Mouse (Mus musculus) kidney, postnatal 4 days (tissue): ENCODE measurements around the gene Gpr89.
A peak's percentile ranks its signal among the peaks of the same experiment; 100 is the strongest.

Experiments
- DNase-seq, 2 experiments: peaks; one replicate each; pipeline ENCODE4 v3.0.0; 2021; ENCODE audit warnings: mixed read lengths in 2 of 2

Gene Gpr89

DNA sequence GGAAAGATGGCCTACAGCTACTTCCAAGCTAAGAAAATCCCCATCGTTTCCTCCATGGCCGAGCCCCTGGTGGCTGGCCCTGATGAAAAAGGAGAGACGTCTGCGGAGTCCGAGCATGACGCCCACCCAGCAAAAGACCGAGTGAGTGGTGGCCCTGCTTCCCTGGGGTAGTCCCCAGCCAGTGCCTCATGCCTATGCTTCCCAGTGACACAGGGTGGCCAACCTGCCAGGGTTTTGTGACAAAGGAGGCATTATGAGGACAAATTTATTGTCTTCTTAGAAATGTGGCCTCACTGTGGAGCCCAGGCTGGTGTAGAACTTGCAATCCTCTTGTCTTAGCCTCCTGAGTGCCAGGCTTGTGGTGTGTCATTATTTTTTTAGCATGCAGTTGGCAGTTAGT is 36.1 kb downstream of the Gpr89 start:
- no peak for DNase-seq

- DNase-seq: no peak
These were observed 36.6 kb downstream of the Gpr89 start for GRCm38 (mm10) chr3:96868566-96868965.

GRCm38 (mm10) chr3:96867863-96868262 is 37.3 kb downstream of the Gpr89 start:
- no peak for DNase-seq

GRCm38 (mm10) chr3:96860498-96860897 is 44.6 kb downstream of the Gpr89 start:
- DNase-seq: no peak

GRCm38 (mm10) chr3:96855833-96856232 is 49.3 kb downstream of the Gpr89 start:
- DNase-seq: no peak

GRCm38 (mm10) chr3:96854376-96854775 is 50.8 kb downstream of the Gpr89 start:
- peak in 1 of 2 experiments; percentile 1 for DNase-seq

DNA sequence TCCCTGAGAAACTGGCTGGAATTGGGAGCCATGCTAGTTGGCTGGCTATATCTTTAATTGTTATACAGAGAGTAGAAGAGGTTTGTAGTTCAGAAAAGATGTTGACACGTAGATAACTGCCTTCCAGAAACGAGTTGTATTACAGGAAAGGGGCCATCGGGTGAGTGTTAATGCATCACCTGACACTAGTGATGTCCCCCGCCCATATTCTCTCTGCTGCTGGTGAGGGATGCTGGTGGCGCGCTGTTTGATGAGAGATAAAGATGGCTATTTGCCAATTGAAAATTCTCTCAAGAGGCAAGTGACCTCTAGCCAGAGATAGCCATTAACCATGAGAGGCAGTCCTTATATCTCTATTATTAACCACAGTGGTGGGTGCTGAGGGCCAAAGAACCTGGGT is 52.6 kb downstream of the Gpr89 start:
- DNase-seq: no peak

DNA sequence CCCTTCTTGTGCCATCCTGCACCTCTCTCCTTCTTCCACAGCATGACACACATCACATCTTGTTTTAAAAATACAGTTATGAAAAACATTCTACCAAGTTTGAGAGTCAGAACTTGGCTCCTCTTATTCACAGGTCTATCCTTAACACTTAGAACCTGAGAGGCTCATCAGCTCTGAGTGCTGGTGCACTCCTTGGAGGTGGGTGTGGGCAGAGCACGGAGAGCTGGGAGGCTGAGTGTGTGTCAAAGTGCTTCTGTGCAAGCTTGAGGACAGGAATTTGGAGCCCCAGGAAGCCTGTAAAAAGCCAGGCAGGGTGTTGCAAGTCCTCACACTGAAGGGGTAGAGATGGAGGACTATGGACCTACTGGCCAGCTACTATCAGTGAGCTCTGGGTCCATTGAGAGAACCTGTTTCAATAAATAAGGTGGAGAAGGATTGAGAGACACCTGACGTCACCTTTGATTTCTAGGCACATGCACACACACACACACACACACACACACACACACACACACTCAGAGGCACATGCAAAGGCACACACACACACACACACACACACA is 55.9 kb downstream of the Gpr89 start:
- peak in 1 of 2 experiments; percentile 1 for DNase-seq

DNA sequence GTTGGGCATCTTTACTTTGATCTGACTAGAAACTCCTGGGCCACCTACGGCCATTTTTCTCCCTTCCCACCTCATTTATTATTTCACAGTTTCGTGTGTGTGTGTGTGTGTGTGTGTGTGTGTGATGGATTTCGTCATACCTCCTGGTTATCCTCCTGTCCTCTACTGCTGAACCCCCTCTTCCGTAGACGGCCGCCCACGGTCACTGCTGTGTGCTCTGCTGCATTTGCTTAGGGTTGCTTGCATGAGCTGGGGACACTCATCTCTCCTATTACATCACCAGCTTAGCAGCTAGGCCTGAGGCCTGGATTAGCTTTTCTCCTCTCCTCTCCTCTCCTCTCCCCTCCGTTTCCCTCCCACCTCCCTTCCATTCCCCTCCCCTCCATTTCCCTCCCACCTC is 56.7 kb downstream of the Gpr89 start:
- DNase-seq: peak in 1 of 2 experiments; percentile 1

GRCm38 (mm10) chr3:96847661-96848060 is 57.5 kb downstream of the Gpr89 start:
- no peak for DNase-seq

- no peak for DNase-seq
These were observed 58.2 kb downstream of the Gpr89 start for GRCm38 (mm10) chr3:96846985-96847384.

DNA sequence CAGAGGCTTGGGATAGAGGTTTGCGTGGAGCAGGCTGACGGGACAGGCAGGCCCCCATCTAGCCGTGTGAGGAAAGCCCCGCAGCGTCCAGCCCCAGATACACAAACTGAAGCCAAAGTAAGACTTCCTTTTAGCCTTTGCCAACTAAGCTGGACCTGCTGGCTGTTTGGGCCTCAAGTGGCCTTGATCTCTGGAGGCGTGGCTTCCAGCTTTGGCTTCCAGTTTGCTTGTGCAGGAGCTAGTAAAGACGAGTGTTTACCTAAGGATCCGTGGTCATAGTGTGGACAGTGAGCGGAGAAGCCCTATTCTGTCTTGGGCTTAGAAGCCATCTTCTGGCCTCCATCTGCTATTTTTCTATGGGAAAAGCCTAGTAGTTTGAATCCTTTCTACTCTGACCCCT is 59.3 kb downstream of the Gpr89 start:
- DNase-seq: no peak

DNA sequence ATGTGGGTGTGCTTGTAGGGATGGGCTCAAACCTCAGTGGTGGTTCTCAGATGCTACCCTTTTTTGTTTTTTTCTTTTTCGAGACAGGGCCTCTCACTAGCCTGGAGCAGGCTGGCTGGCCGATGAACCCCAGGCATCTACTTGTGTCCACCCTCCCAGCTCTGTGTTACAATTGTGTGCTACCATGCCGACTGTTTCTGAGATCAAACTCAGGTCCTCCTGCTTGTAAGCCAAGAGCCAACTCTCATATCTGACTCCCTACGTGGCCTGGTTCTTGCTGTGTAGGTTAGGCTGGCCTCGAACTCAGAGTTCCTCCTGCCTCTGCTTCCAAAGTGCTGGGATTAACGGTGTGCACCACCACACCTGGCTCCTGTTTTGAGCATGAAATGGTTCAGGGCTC is 60.0 kb downstream of the Gpr89 start:
- no peak for DNase-seq

DNA sequence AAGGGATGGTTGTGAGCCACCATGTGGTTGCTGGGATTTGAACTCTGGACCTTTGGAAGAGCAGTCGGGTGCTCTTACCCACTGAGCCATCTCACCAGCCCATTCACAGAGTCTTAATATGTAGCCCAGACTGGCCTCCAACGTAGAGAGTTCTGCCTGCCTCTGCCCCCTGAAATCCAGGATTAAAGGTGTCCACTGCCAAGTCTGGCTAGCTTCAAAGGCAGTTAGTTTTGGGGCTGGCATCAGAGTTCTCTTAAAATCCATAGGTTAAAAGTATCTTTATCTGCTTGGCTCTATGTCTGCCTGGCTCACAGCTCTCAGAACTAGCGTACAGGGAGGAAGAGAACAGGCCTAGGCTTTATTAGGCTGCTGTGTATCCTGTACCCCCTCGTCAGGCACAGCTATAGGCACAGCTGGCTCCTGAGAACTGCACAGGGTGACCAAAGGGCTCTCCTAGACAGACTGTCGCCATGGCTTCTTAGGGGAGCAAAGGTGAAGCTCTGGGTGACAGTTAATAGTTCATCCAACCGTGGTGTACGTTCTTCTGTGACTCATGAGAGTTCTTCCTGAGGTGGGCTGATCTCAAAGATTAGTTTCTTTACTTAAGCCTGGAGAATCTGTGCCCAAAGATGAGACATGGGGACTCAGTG is 66.0 kb downstream of the Gpr89 start:
- DNase-seq: peak; percentile 37 to 57

DNA sequence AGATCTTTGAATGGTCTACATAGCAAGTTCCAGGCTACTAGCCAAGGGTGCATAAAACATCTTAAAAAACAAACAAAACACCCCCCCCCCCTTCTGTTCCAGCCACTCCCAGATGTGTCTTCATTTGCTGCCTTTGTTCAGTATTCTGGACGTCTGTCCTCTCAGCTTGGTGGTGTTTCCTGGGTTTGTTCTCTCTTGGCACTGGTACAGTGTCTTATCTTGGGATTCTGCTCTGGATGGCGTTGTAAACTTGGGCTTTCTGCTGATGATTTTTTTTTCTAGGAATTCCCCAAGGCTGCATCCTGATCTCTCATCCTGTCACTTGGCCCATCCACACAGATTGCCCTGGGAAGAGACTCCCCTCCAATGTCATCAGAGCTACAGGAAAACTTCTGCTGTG is 68.7 kb downstream of the Gpr89 start:
- DNase-seq: no peak

DNA sequence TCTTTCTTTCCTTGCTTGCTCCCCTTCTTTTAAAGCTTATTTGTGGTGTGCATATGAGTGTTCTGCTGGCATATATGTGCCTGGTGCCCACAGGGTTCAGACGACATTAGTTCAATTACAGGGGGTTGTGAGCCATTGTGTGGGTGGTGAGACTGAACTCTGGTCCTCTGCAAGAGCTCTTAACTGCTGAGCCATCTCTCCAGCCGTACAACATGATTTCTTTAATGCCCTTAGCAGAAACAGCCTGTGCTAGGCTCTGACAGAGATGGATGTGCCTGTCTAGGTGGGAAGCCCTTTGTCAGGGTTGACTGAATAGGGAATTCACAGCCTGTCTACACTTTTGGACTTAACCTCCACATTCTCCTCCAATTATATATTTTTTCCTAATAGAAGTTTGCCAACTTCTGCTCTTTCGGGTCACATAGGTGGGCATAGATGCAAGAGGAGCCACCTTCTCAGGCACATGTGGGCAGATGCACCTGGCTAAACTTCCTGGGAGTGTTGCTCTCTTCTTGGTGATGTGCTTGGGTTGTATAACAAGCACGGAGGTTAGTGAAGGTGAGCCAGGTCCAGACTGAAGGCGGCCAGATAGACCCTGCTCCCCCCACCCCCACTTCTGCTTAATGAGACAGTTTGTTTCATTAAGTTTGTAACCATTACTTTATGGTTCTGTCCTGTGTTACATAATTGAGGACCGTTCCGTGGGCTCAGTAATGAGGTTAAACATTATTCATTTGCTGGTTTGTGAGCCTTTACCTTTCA is 70.4 kb downstream of the Gpr89 start:
- peak in 1 of 2 experiments; percentile 35 for DNase-seq

DNA sequence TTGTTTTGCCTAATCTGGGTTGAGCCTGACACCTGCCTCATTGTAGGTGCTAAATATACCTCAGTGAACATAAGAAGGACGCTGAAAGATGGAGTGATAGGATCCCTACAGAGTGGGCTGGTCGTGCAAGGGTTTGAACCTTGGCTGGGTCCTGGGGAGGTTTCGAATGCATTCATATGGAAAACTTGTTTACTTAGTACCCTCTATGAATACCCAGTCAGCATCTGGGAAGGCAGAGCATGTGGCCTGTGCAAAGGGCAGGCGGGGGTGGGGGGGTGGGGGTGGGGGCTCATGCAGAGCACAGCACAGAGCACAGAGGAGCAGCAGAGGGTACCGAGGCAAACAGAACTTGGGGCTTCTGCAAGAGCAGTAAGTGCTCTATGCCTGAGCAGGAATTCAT is 72.2 kb downstream of the Gpr89 start:
- no peak for DNase-seq

DNA sequence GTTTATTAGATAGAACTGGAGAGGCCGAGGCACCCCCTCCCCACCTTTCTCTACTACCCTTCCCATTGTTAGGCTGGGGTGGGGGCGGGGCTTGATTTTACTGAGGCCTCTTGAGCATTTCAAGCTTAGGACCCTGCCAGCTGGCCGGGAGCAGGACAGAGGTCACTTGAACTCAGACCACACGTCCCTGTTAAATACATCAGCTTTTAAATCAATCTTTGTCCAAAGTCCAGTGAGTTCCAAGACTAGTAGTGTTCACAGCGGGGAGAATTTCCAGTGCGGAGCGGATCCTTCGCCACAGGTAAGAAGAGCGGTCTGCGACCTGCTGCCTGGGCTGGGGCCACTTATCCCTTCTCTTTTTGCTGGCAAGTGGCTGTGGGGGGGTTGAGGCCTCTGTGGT is 75.3 kb downstream of the Gpr89 start:
- peak; percentile 37 to 56 for DNase-seq

GRCm38 (mm10) chr3:96828984-96829383 is 76.2 kb downstream of the Gpr89 start, which contains the start of the genes Pdzk1 and Cd160:
Gene Pdzk1, plus strand, starts transcription at chr3:96829284.
Gene Cd160, minus strand, starts transcription at chr3:96829351.
- no peak for DNase-seq

- no peak for DNase-seq
These were observed 76.8 kb downstream of the Gpr89 start for GRCm38 (mm10) chr3:96828308-96828864.

GRCm38 (mm10) chr3:96825261-96825660 is 79.9 kb downstream of the Gpr89 start:
- no peak for DNase-seq

- peak in 1 of 2 experiments; percentile 52 for DNase-seq
These were observed 80.5 kb downstream of the Gpr89 start for GRCm38 (mm10) chr3:96824614-96825013.

DNA sequence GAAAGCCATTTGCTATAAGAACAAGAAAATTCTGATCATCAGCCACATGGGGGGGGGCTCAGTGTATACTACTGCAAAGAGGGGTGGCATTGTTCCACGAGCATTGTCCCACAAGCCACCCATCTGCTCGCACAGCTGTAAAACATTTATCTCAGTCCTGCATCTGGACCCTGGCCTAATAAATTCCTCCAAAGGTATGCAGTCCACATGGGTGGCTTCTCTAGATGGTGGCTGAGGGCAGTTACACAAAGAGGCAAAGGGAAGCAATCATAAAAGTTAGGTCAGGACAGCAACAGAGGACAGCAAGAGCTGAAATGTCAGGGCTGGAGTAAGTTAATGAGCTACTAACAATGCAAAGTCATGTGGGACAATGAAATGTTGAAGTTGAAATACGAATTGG is 81.4 kb downstream of the Gpr89 start:
- DNase-seq: no peak

DNA sequence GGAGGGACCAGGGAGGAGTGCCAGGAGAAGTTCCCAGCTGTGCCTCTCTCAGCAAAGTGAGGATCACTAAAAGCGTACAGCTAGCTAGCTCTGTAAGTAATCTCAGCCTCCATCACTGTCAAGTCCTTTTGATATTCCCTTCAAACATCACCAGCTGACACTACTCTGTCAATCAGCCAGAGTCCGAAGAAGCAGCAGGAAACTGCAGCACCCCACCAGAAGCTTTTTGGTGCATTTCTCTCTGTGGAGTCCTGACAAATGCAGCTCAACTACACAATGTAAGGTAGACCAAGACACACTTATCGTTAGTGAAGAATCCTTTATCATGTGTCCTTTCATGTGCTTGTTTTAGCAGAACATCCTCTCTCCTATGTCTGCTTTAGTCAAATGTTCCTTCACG is 83.6 kb downstream of the Gpr89 start:
- DNase-seq: no peak
